Mouse (Mus musculus) embryonic fibroblast, embryonic 13.5 days (primary cell): ENCODE measurements at regions not wholly inside any gene's neighbourhood (a gene's known extent, or its start where the extent isn't known, plus 50 kb on each side); places are given as distances from the start of the nearest gene placed in this dataset.

ENCODE experiments used
- CTCF ChIP-seq: IDR thresholded peaks from 2 replicates; pipeline ENCODE4 v1.5.1; 2011; ENCODE audit warnings: mild to moderate bottlenecking, control low read depth, low read length, moderate library complexity, borderline replicate concordance; ENCODE audit not compliant: insufficient read depth
- POLR2A ChIP-seq: IDR thresholded peaks from 2 replicates; pipeline ENCODE4 v1.6.1; 2011; ENCODE audit warnings: low read depth, mild to moderate bottlenecking, control low read depth, low read length, moderate library complexity

DNA sequence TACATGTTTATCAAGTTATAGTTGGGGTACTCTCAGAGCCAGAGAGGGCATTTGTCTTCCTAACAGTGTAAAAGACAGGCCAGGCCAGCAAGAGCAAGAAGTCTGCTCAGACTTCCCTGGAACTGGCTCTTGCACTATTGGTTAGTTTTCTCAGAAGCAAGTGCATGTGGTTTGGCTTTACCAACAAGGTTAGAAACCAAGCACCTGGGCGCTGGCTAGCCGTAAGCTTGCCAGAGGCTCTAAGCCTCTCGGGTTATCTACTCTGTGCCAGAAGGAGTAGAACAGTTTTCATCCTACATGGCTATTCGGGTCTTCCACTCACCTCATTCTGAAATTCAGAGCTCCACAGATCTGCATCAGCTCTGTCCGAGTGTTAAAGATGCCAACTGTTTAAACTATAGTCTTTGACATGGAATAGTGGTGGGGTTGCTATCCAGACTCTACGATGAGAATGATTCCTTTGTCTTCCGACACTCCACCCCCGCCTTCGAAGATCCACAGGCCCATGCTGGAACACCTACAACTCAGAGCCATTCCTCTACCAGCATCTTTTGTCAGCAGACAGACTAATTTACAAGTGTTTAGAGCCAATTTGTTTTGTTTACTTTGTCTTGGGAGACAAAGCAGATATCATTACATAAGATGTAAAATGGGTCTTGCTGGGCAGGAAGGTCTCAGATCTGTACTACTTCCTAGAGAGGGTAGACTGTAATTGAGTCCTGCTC lies 338.4 kb upstream of the Jarid2 start:
- TF ChIP-seq CTCF (no peak), POLR2A (no peak)
